Mouse (Mus musculus) limb, embryonic 15.5 days (tissue): ENCODE measurements at regions not wholly inside any gene's neighbourhood (a gene's known extent, or its start where the extent isn't known, plus 50 kb on each side); places are given as distances from the start of the nearest gene placed in this dataset.

Source experiments
- ATAC-seq: fragments of 200-750 bp; cut with Nextera tagmentation; 2 replicates; pipeline ENCODE4 v1.8.0; 2017; ENCODE audit warnings: low read depth, moderate TSS enrichment; ENCODE audit not compliant: insufficient number of reproducible peaks, low FRiP score, low TSS enrichment
- H3K27ac ChIP-seq: fragments of 300-500 bp; sonication (generic); 2 replicates; pipeline ENCODE4 v1.5.1; 2015; ENCODE audit warnings: moderate library complexity, mild to moderate bottlenecking, inconsistent platforms
- H3K27me3 ChIP-seq: fragments of 300-500 bp; sonication (generic); 2 replicates; pipeline ENCODE4 v1.6.1; 2015; ENCODE audit warnings: inconsistent platforms
- H3K36me3 ChIP-seq: fragments of 300-500 bp; sonication (generic); 2 replicates; pipeline ENCODE4 v1.6.1; 2015; ENCODE audit warnings: inconsistent platforms
- H3K4me1 ChIP-seq: fragments of 300-500 bp; sonication (generic); 2 replicates; pipeline ENCODE4 v1.6.1; 2015; ENCODE audit warnings: inconsistent platforms
- H3K4me2 ChIP-seq: fragments of 300-500 bp; sonication (generic); 2 replicates; pipeline ENCODE4 v1.6.1; 2015; ENCODE audit warnings: mild to moderate bottlenecking, inconsistent platforms
- H3K4me3 ChIP-seq: fragments of 300-500 bp; sonication (generic); 2 replicates; pipeline ENCODE4 v1.5.1; 2015; ENCODE audit warnings: mild to moderate bottlenecking, inconsistent platforms
- H3K9ac ChIP-seq: fragments of 300-500 bp; sonication (generic); 2 replicates; pipeline ENCODE4 v1.6.1; 2015; ENCODE audit warnings: inconsistent platforms
- H3K9me3 ChIP-seq: fragments of 300-500 bp; sonication (generic); 2 replicates; pipeline ENCODE4 v1.6.1; 2016; ENCODE audit warnings: inconsistent platforms
- WGBS: fragments of 180-500 bp; shearing (Covaris S2); methylation state at CpG from one replicate; pipeline ENCODE4 v1.1.7; 2015; 5-methylcytosine and 5-hydroxymethylcytosine counted together

- H3K36me3 ChIP-seq: no peaks in the 10 kb centered on the region
- no peaks in the 10 kb centered on the region for H3K9me3 ChIP-seq
- H3K4me2 ChIP-seq: no peak overlapping the region
- WGBS: 32% methylated on average over 8 of the region's 8 CpGs
- no peak overlapping the region for H3K27ac ChIP-seq
- H3K9ac ChIP-seq: no peak overlapping the region
- no peak overlapping the region for H3K4me3 ChIP-seq
- no peak for ATAC-seq
- H3K4me1 ChIP-seq: 0 out of 2 replicates have a peak, but pooled peaks cover 5% of the 10 kb centered on the region
- no peaks in the 10 kb centered on the region for H3K27me3 ChIP-seq
Measured at GRCm38 (mm10) chr10:91685164-91686027, 504.3 kb upstream of the Tmpo start.

GRCm38 (mm10) chr10:91679641-91680040 is 498.5 kb upstream of the Tmpo start:
- no peak overlapping the region for H3K27ac ChIP-seq
- no peaks in the 10 kb centered on the region for H3K9me3 ChIP-seq
- no peaks in the 10 kb centered on the region for H3K36me3 ChIP-seq
- no peak overlapping the region for H3K4me3 ChIP-seq
- ATAC-seq: no peak
- H3K4me2 ChIP-seq: no peak overlapping the region
- no peaks in the 10 kb centered on the region for H3K27me3 ChIP-seq
- no peaks in the 10 kb centered on the region for H3K4me1 ChIP-seq
- H3K9ac ChIP-seq: no peak overlapping the region

GRCm38 (mm10) chr10:91637911-91638310 is 456.8 kb upstream of the Tmpo start:
- no peak for ATAC-seq
- no peaks in the 10 kb centered on the region for H3K9me3 ChIP-seq

DNA sequence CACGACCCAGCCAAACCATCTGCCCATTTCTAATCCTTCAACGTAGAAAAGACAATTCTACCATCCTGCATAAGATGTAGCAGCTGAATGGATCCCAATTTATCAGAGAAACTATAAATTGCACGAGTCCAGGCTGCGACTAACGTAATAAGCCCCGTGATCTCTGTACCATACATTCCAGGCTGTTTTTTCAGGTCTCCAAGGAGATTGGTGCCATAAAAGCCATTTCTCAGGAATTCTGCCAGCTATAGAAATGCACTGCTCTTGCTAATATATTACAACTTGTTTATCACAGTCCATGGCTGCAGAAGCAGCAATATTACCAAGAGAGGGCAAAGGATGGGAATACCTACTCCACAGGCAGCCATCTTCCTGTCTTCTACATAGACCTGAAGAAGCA is 447.6 kb upstream of the Tmpo start:
- peaks cover 4% of the 10 kb centered on the region; the same call in 1 of the 2 replicates for H3K4me1 ChIP-seq
- WGBS: 44% methylated on average over 6 of the region's 6 CpGs
- H3K4me2 ChIP-seq: no peak overlapping the region
- no peaks in the 10 kb centered on the region; the same call in 1 of the 2 replicates for H3K27me3 ChIP-seq
- no peaks in the 10 kb centered on the region for H3K36me3 ChIP-seq
- H3K4me3 ChIP-seq: no peak overlapping the region
- no peak overlapping the region for H3K9ac ChIP-seq
- H3K27ac ChIP-seq: no peak overlapping the region
- ATAC-seq: no peak
- H3K9me3 ChIP-seq: no peaks in the 10 kb centered on the region

More at GRCm38 (mm10) chr10:91637911-91638310, 456.8 kb upstream of the Tmpo start:
- no peak overlapping the region for H3K9ac ChIP-seq
- no peaks in the 10 kb centered on the region for H3K4me1 ChIP-seq
- no peak overlapping the region for H3K4me2 ChIP-seq
- no peaks in the 10 kb centered on the region for H3K36me3 ChIP-seq
- H3K4me3 ChIP-seq: no peak overlapping the region
- no peaks in the 10 kb centered on the region for H3K27me3 ChIP-seq
- H3K27ac ChIP-seq: no peak overlapping the region

GRCm38 (mm10) chr10:91622281-91622680 is 441.2 kb upstream of the Tmpo start:
- H3K4me1 ChIP-seq: no peaks in the 10 kb centered on the region
- H3K36me3 ChIP-seq: no peaks in the 10 kb centered on the region
- H3K27me3 ChIP-seq: no peaks in the 10 kb centered on the region
- H3K9me3 ChIP-seq: no peaks in the 10 kb centered on the region
- ATAC-seq: no peak
- H3K9ac ChIP-seq: no peak overlapping the region
- H3K27ac ChIP-seq: no peak overlapping the region
- no peak overlapping the region for H3K4me3 ChIP-seq
- WGBS: 73% methylated on average over 2 of the region's 2 CpGs
- H3K4me2 ChIP-seq: no peak overlapping the region

DNA sequence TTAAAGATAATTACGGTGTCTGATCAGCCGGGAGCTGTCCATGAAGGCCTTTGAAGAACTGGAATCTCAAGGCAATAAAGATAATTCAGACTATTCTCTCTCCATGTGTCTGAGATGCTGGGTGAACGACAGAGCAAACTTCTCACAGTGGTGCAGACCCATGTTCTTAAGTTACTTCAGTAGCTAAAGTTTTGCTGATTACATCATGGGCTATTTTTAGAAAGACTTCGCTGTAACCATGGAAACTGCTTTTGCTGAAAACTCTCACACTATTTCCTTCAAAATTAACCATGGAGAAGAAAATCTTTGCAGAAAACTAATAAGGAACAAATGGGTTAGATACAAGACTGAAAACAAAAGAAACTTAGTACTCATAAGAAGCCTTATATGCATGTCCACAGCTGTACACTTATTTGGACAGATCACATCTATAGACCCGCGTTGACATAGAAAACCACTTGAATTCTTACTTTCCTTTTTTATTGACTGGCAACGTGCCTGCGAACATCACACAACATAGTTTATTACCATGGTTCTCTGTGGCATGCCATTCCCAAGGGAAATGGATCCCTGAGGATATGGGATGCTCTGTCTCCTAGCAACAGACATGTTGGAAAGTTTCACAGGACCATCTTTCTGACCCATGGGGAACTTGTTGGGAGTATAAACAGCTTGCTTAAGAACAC is 432.8 kb upstream of the Tmpo start:
- Histone ChIP-seq H3K9me3 (no peaks in the 10 kb centered on the region), H3K9ac (no peak overlapping the region), H3K4me3 (no peak overlapping the region), H3K4me2 (no peak overlapping the region), H3K36me3 (no peaks in the 10 kb centered on the region), H3K4me1 (peaks cover 8% of the 10 kb centered on the region; the same call in 1 of the 2 replicates), H3K27me3 (no peaks in the 10 kb centered on the region), H3K27ac (no peak overlapping the region)
- no peak for ATAC-seq
- WGBS: 46% methylated on average over 8 of the region's 8 CpGs

DNA sequence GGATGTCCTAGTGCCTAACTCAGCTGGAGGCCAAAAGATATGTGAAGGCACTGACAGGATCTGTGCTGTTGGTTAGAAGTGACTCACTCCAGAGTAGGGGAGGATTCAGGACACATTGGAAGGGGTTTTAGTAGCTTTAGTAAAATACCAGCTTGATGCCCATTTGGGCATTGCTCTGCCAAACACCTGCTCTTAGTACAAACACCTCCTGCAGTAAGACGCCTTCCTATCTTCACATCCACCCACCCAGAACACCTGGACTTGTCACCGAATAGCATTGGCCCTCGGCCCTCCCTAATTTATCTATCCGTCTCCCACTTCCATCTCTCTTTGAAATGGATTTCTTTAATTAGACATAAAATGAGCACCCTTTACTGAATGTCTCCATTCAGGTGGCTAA is 430.9 kb upstream of the Tmpo start:
- H3K27ac ChIP-seq: no peak overlapping the region
- no peak overlapping the region for H3K9ac ChIP-seq
- 82% methylated on average over 4 of the region's 4 CpGs for WGBS
- no peak overlapping the region for H3K4me2 ChIP-seq
- ATAC-seq: no peak
- no peaks in the 10 kb centered on the region for H3K36me3 ChIP-seq
- no peaks in the 10 kb centered on the region for H3K9me3 ChIP-seq
- H3K4me3 ChIP-seq: no peak overlapping the region
- H3K27me3 ChIP-seq: no peaks in the 10 kb centered on the region
- H3K4me1 ChIP-seq: peaks cover 8% of the 10 kb centered on the region; the same call in 1 of the 2 replicates

DNA sequence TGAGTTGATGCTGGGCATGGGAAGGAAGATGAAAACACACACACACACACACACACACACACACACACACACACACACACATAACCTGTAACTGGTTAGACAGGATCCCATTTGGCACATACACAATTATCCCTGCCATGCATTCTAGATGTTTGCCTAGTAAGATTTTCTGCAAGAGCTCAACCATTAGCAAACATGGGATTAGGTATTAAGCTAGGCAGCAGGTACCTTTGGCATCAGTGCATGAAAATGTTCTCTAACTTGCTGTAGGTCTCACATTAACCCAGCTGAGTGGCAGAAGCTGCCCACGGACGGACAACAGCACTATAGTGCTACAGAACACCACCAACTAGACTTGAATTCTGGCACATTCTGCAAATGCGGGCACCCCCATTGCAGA is 413.8 kb upstream of the Tmpo start:
- ATAC-seq: no peak

GRCm38 (mm10) chr10:91593378-91593777 is 412.3 kb upstream of the Tmpo start:
- no peaks in the 10 kb centered on the region for H3K36me3 ChIP-seq
- no peak overlapping the region for H3K4me3 ChIP-seq
- H3K27ac ChIP-seq: no peak overlapping the region
- H3K4me2 ChIP-seq: no peak overlapping the region
- no peak overlapping the region for H3K9ac ChIP-seq
- H3K4me1 ChIP-seq: no peaks in the 10 kb centered on the region
- ATAC-seq: no peak
- 84% methylated on average over 2 of the region's 2 CpGs for WGBS
- no peaks in the 10 kb centered on the region for H3K27me3 ChIP-seq
- no peaks in the 10 kb centered on the region for H3K9me3 ChIP-seq

More for the DNA sequence above, 413.8 kb upstream of the Tmpo start:
- no peaks in the 10 kb centered on the region for H3K4me1 ChIP-seq
- H3K9ac ChIP-seq: no peak overlapping the region
- H3K27me3 ChIP-seq: no peaks in the 10 kb centered on the region
- H3K4me2 ChIP-seq: no peak overlapping the region
- H3K4me3 ChIP-seq: no peak overlapping the region
- no peaks in the 10 kb centered on the region for H3K9me3 ChIP-seq
- no peaks in the 10 kb centered on the region for H3K36me3 ChIP-seq
- H3K27ac ChIP-seq: no peak overlapping the region
- 89% methylated on average over 3 of the region's 3 CpGs for WGBS

DNA sequence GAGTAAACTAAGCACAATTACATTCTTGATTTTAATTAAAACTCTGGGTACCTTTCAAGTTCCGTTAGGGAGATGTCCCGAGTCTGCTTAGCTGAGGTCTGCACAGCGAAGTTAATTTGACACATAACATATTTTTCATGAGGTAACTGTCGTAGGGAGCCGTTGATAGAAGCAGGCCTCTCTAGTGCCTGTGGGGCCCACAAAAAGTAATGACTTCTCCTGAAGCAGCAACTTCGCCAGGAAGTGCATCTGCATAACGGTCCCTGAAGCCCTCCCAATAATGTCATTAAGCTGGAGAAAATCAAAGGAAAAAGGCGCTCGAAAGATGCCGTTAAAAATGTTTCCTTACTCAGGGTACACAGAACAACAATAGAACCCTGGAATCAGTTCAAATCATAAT is 410.7 kb upstream of the Tmpo start:
- ATAC-seq: no peak
- H3K36me3 ChIP-seq: no peaks in the 10 kb centered on the region
- H3K27me3 ChIP-seq: no peaks in the 10 kb centered on the region
- no peaks in the 10 kb centered on the region for H3K9me3 ChIP-seq
- H3K27ac ChIP-seq: no peak overlapping the region
- H3K9ac ChIP-seq: no peak overlapping the region
- 18% methylated on average over 10 of the region's 10 CpGs for WGBS
- H3K4me1 ChIP-seq: no peaks in the 10 kb centered on the region
- no peak overlapping the region for H3K4me3 ChIP-seq
- H3K4me2 ChIP-seq: no peak overlapping the region

DNA sequence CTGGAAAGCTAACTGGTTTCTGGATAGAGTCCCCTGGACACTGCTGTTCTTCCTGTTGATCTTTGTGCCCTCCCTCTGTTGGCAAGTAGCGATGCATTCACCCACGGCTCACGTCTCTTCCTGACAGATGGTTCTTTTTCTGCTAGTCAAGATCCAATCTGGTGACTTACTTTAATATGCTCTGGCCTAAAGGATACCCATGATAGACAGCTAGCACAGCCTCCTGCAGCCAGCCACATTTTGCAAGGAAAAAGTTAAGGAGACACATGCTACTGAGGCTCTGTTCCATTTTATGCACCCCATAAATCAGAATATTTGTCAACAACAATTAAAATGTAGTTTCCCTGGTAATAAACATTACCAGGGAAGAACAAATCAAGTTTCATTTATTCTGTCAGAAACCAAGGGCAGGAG is 410.3 kb upstream of the Tmpo start:
- Histone ChIP-seq H3K4me2 (no peak overlapping the region), H3K36me3 (no peaks in the 10 kb centered on the region), H3K9me3 (no peaks in the 10 kb centered on the region), H3K9ac (no peak overlapping the region), H3K27me3 (no peaks in the 10 kb centered on the region), H3K27ac (no peak overlapping the region), H3K4me1 (no peaks in the 10 kb centered on the region), H3K4me3 (no peak overlapping the region)
- ATAC-seq: no peak
- WGBS: 35% methylated on average over 3 of the region's 3 CpGs

GRCm38 (mm10) chr10:91583204-91583603 is 402.1 kb upstream of the Tmpo start:
- WGBS: 85% methylated on average over 3 of the region's 3 CpGs
- Histone ChIP-seq H3K4me2 (no peak overlapping the region), H3K4me1 (no peaks in the 10 kb centered on the region), H3K27ac (no peak overlapping the region), H3K4me3 (no peak overlapping the region), H3K36me3 (no peaks in the 10 kb centered on the region), H3K27me3 (no peaks in the 10 kb centered on the region), H3K9ac (no peak overlapping the region), H3K9me3 (no peaks in the 10 kb centered on the region)
- ATAC-seq: no peak
